Mouse (Mus musculus): ENCODE results near the gene Cacng4.

GRCm38 (mm10) chr11:107691569-107691968, 102.8 kb downstream of the Cacng4 start:
- TF ChIP-seq CTCF (IDR thresholded peaks at IDR 0.05; ENCODE audit: extremely low read depth, insufficient read depth, low read length) (no peak), POLR2A (IDR thresholded peaks at IDR 0.05; ENCODE audit: extremely low read depth, insufficient read depth, low read length) (no peak)
